Mouse (Mus musculus) embryonic fibroblast, embryonic 13.5 days (primary cell): ENCODE data around the gene Cdh12.

Experiments used
- CTCF ChIP-seq: IDR thresholded peaks from 2 replicates; pipeline ENCODE4 v1.5.1; 2011; ENCODE audit warnings: mild to moderate bottlenecking, control low read depth, low read length, moderate library complexity, borderline replicate concordance; ENCODE audit not compliant: insufficient read depth
- POLR2A ChIP-seq: IDR thresholded peaks from 2 replicates; pipeline ENCODE4 v1.6.1; 2011; ENCODE audit warnings: low read depth, mild to moderate bottlenecking, control low read depth, low read length, moderate library complexity

DNA sequence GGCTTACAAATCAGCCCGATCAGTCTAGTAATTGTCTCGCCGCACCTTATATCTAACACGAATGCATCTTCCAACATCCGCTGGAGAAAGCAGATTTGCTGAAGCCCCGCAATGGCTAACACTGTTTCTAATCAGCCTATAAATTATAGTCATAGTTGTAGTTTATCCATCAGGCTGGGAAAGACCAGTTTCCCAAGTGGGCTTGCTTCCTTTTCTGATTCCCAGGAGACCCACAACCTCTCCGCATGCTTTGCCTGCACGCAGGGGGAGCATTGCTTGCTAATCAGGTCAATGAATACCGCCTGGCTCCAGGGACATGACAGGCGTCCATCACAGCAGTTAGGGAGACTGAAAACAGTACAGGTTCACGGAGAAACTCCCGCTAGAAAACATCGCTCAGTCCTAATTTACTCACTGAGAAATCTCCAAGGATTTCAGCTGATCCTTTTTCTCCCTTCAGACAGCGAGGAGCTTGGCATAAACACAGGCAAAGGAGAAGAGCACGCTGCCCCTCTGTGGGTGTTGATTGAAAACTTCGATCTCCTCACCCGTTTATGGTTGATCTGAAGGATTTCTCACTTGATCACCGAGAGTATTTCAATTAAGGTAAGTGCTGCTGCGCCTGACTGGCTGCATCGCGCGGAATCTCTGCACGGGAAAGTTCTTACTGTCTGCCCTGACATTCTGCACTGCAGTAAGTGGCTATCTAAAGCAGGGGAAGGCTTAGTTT lies 662.0 kb downstream of the Cdh12 start:
- TF ChIP-seq CTCF (no peak), POLR2A (no peak)
